Mouse (Mus musculus) MEL (cell line): ENCODE measurements around the gene Gm37240.

Experiments used
- CHD2 ChIP-seq: IDR thresholded peaks from 2 replicates; pipeline ENCODE4 v1.6.1; 2011; ENCODE audit warnings: low read length, improper control_type of control experiment
- CTCF ChIP-seq, 3 experiments: IDR thresholded peaks in 2 of 3; conservative IDR thresholded peaks in 1 of 3; 2 replicates each; pipeline ENCODE4 v1.5.1; 2011 to 2012; ENCODE audit warnings: low read length in 3 of 3, low read depth in 2 of 3, mild to moderate bottlenecking in 2 of 3, improper control_type of control experiment in 1 of 3, inconsistent platforms in 1 of 3, mixed read lengths in 1 of 3, moderate library complexity in 1 of 3; ENCODE audit not compliant: control insufficient read depth in 1 of 3, insufficient read depth in 1 of 3, poor library complexity in 1 of 3, severe bottlenecking in 1 of 3
- E2F4 ChIP-seq: IDR thresholded peaks from 2 replicates; pipeline ENCODE4 v1.6.1; 2011; ENCODE audit warnings: low read depth, low read length, improper control_type of control experiment, borderline replicate concordance
- HCFC1 ChIP-seq: IDR thresholded peaks from 2 replicates; pipeline ENCODE4 v1.6.1; 2012; ENCODE audit warnings: low read depth, mild to moderate bottlenecking, inconsistent platforms, low read length, improper control_type of control experiment, moderate library complexity
- MAX ChIP-seq: IDR thresholded peaks from 2 replicates; pipeline ENCODE4 v1.6.1; 2011; ENCODE audit warnings: low read length, improper control_type of control experiment
- POLR2A ChIP-seq, 2 experiments: IDR thresholded peaks; 2 replicates each; pipeline ENCODE4 v1.6.1; 2011 to 2012; ENCODE audit warnings: low read length in 2 of 2, mild to moderate bottlenecking in 2 of 2, control low read depth in 1 of 2, improper control_type of control experiment in 1 of 2, low read depth in 1 of 2, moderate library complexity in 1 of 2; ENCODE audit not compliant: control insufficient read depth in 1 of 2, insufficient read depth in 1 of 2, poor library complexity in 1 of 2
- POLR2AphosphoS5 ChIP-seq: IDR thresholded peaks from 2 replicates; pipeline ENCODE4 v1.6.1; 2012; ENCODE audit warnings: low read depth, borderline replicate concordance, mild to moderate bottlenecking, inconsistent platforms, low read length, moderate library complexity, mixed read lengths
- RAD21 ChIP-seq: IDR thresholded peaks from 2 replicates; pipeline ENCODE4 v1.6.1; 2011; ENCODE audit warnings: mild to moderate bottlenecking, low read depth, low read length, improper control_type of control experiment
- TAL1 ChIP-seq: IDR thresholded peaks from 2 replicates; pipeline ENCODE4 v1.6.1; 2012; ENCODE audit warnings: mild to moderate bottlenecking, inconsistent platforms, low read length, moderate library complexity, mixed read lengths
- TBP ChIP-seq: IDR thresholded peaks from 2 replicates; pipeline ENCODE4 v1.8.0; 2011; ENCODE audit warnings: low read depth, low read length, improper control_type of control experiment
- UBTF ChIP-seq: IDR thresholded peaks from 2 replicates; pipeline ENCODE4 v1.6.1; 2012; ENCODE audit warnings: low read depth, mild to moderate bottlenecking, inconsistent platforms, low read length, improper control_type of control experiment, moderate library complexity, borderline replicate concordance; ENCODE audit not compliant: insufficient read depth
- USF1 ChIP-seq: IDR thresholded peaks from 2 replicates; pipeline ENCODE4 v1.6.1; 2014; ENCODE audit warnings: low read depth, mild to moderate bottlenecking, inconsistent platforms, low read length, improper control_type of control experiment, moderate library complexity
- ZNF384 ChIP-seq: IDR thresholded peaks from 2 replicates; pipeline ENCODE4 v1.6.1; 2012; ENCODE audit warnings: low read depth, mild to moderate bottlenecking, inconsistent platforms, low read length, improper control_type of control experiment

DNA sequence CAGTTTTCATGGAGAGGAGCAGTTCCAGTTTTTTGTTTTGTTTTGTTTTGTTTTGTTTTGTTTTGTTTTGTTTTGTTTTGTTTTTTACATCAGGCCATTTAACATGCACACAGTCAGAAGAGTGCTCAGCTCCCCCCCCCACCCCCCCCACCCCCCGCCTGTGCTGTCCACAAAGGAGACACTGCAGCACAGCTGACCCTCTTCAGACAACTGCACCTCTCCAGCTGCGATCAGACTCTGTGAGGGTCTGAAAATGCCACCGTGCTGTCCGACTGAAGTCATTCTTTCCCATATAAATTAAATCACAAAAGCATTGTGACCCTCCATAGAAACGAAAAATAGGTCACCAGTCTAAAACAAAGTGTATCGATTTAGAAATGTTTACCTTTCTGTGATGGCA, 28.0 kb downstream of the Gm37240 start:
- TF ChIP-seq E2F4 = no peak
- no peak for TF ChIP-seq HCFC1
- TF ChIP-seq CHD2 = no peak
- TF ChIP-seq ZNF384 = no peak
- no peak for TF ChIP-seq RAD21
- TF ChIP-seq CTCF (IDR thresholded peaks at IDR 0.05 in 2 of 3, conservative IDR thresholded peaks at IDR 0.05 in 1 of 3; ENCODE audit: control insufficient read depth in 1 of 3, insufficient read depth in 1 of 3, low read depth in 2 of 3, low read length in 3 of 3, poor library complexity in 1 of 3, severe bottlenecking in 1 of 3) = no peak
- no peak for TF ChIP-seq TAL1
- no peak for TF ChIP-seq TBP
- TF ChIP-seq POLR2A (IDR thresholded peaks at IDR 0.05; ENCODE audit: control insufficient read depth in 1 of 2, insufficient read depth in 1 of 2, low read depth in 1 of 2, low read length in 2 of 2, poor library complexity in 1 of 2) = no peak
- no peak for TF ChIP-seq POLR2AphosphoS5
- TF ChIP-seq MAX = no peak
- TF ChIP-seq UBTF = no peak
- no peak for TF ChIP-seq USF1
